Mouse (Mus musculus): Measurements from ENCODE around the gene Pcnx3. TPM values are rescaled to one million over a fixed set of nuclear protein-coding genes. Genes with fewer than 3 reads are reported as not detected.
A peak's percentile ranks its signal among the peaks of the same experiment; 100 is the strongest.

Gene Pcnx3
- polyA plus RNA-seq, 1 experiment from 2014 or later, result 28.1 TPM

GRCm38 (mm10) chr19:5725767-5726515, 37.2 kb upstream of the Pcnx3 start, which contains the start of gene Ehbp1l1:
Ehbp1l1 (minus strand) TSS chr19:5726317.
- WGBS, result 8% methylated on average over 49 of the region's 49 CpGs
- no peaks in the 10 kb centered on the region for H3K27me3 ChIP-seq (ENCODE audit: insufficient read depth, low read length)
- H3K27ac ChIP-seq (ENCODE audit: low read length), result peak within 1 kb of the TSS; percentile 67
- peaks cover 19% of the 10 kb centered on the region for H3K36me3 ChIP-seq (ENCODE audit: insufficient read depth, low read length)
- peak; percentile 7; the same call in 1 of the 2 replicates for ATAC-seq (ENCODE audit: low FRiP score, low TSS enrichment)
- H3K9ac ChIP-seq (replicated peaks; ENCODE audit: low read length), result peak within 1 kb of the TSS; percentile 70
- H3K4me3 ChIP-seq (ENCODE audit: low read length), result peak within 1 kb of the TSS; percentile 97
- H3K9me3 ChIP-seq (ENCODE audit: low read length), result no peaks in the 10 kb centered on the region
- H3K4me2 ChIP-seq (replicated peaks; ENCODE audit: low read depth, low read length), result peak within 1 kb of the TSS; percentile 85
- peaks cover 63% of the 10 kb centered on the region for H3K4me1 ChIP-seq (ENCODE audit: insufficient read depth, low read length)

GRCm38 (mm10) chr19:5725029-5725707, 36.5 kb upstream of the Pcnx3 start:
- Histone ChIP-seq H3K9ac (replicated peaks; ENCODE audit: low read length) (peak overlapping the region; percentile 70), H3K36me3 (ENCODE audit: insufficient read depth, low read length) (peaks cover 24% of the 10 kb centered on the region), H3K4me1 (ENCODE audit: insufficient read depth, low read length) (peaks cover 56% of the 10 kb centered on the region), H3K27ac (ENCODE audit: low read length) (peak overlapping the region; percentile 67), H3K4me2 (replicated peaks; ENCODE audit: low read depth, low read length) (peak overlapping the region; percentile 85), H3K4me3 (ENCODE audit: low read length) (peak overlapping the region; percentile 52), H3K9me3 (ENCODE audit: low read length) (no peaks in the 10 kb centered on the region), H3K27me3 (ENCODE audit: insufficient read depth, low read length) (no peaks in the 10 kb centered on the region)
- 54% methylated on average over 12 of the region's 12 CpGs for WGBS
- no peak for ATAC-seq (ENCODE audit: low FRiP score, low TSS enrichment)

- peaks cover 27% of the 10 kb centered on the region for H3K36me3 ChIP-seq (ENCODE audit: insufficient read depth, low read length)
- ATAC-seq (ENCODE audit: low FRiP score, low TSS enrichment), result no peak
- H3K27ac ChIP-seq (ENCODE audit: low read length), result peak overlapping the region; percentile 67
- H3K4me2 ChIP-seq (replicated peaks; ENCODE audit: low read depth, low read length), result peak overlapping the region; percentile 85
- peak overlapping the region; percentile 70 for H3K9ac ChIP-seq (replicated peaks; ENCODE audit: low read length)
- H3K4me3 ChIP-seq (ENCODE audit: low read length), result peak overlapping the region; percentile 52
- H3K27me3 ChIP-seq (ENCODE audit: insufficient read depth, low read length), result no peaks in the 10 kb centered on the region
- no peaks in the 10 kb centered on the region for H3K9me3 ChIP-seq (ENCODE audit: low read length)
- H3K4me1 ChIP-seq (ENCODE audit: insufficient read depth, low read length), result peaks cover 49% of the 10 kb centered on the region
- 49% methylated on average over 7 of the region's 7 CpGs for WGBS
These were observed 35.8 kb upstream of the Pcnx3 start for GRCm38 (mm10) chr19:5724549-5724941.

GRCm38 (mm10) chr19:5723934-5724548, 35.3 kb upstream of the Pcnx3 start:
- peak overlapping the region; percentile 85 for H3K4me2 ChIP-seq (replicated peaks; ENCODE audit: low read depth, low read length)
- ATAC-seq (ENCODE audit: low FRiP score, low TSS enrichment), result no peak
- H3K9me3 ChIP-seq (ENCODE audit: low read length), result no peaks in the 10 kb centered on the region
- 42% methylated on average over 4 of the region's 4 CpGs for WGBS
- peaks cover 49% of the 10 kb centered on the region for H3K4me1 ChIP-seq (ENCODE audit: insufficient read depth, low read length)
- peak overlapping the region; percentile 17; the same call in 1 of the 2 replicates for H3K9ac ChIP-seq (replicated peaks; ENCODE audit: low read length)
- H3K27ac ChIP-seq (ENCODE audit: low read length), result 0 out of 2 replicates have a peak overlapping the region, but pooled peaks have one; percentile 30
- no peaks in the 10 kb centered on the region for H3K27me3 ChIP-seq (ENCODE audit: insufficient read depth, low read length)
- peak overlapping the region; percentile 52 for H3K4me3 ChIP-seq (ENCODE audit: low read length)
- H3K36me3 ChIP-seq (ENCODE audit: insufficient read depth, low read length), result peaks cover 31% of the 10 kb centered on the region

- ATAC-seq (ENCODE audit: low FRiP score, low TSS enrichment), result no peak
- H3K4me3 ChIP-seq (ENCODE audit: low read length), result no peak overlapping the region
- peaks cover 41% of the 10 kb centered on the region for H3K4me1 ChIP-seq (ENCODE audit: insufficient read depth, low read length)
- 92% methylated on average over 7 of the region's 7 CpGs for WGBS
- H3K27ac ChIP-seq (ENCODE audit: low read length), result no peak overlapping the region
- H3K9ac ChIP-seq (replicated peaks; ENCODE audit: low read length), result no peak overlapping the region
- H3K27me3 ChIP-seq (ENCODE audit: insufficient read depth, low read length), result no peaks in the 10 kb centered on the region
- no peak overlapping the region for H3K4me2 ChIP-seq (replicated peaks; ENCODE audit: low read depth, low read length)
- H3K36me3 ChIP-seq (ENCODE audit: insufficient read depth, low read length), result peaks cover 36% of the 10 kb centered on the region
- no peaks in the 10 kb centered on the region for H3K9me3 ChIP-seq (ENCODE audit: low read length)
These were observed 34.2 kb upstream of the Pcnx3 start for GRCm38 (mm10) chr19:5722848-5723425.

- H3K9me3 ChIP-seq (ENCODE audit: low read length), result no peaks in the 10 kb centered on the region
- no peaks in the 10 kb centered on the region for H3K27me3 ChIP-seq (ENCODE audit: insufficient read depth, low read length)
- no peak overlapping the region for H3K4me2 ChIP-seq (replicated peaks; ENCODE audit: low read depth, low read length)
- H3K9ac ChIP-seq (replicated peaks; ENCODE audit: low read length), result no peak overlapping the region
- peaks cover 36% of the 10 kb centered on the region for H3K36me3 ChIP-seq (ENCODE audit: insufficient read depth, low read length)
- no peak overlapping the region for H3K4me3 ChIP-seq (ENCODE audit: low read length)
- no peak overlapping the region for H3K27ac ChIP-seq (ENCODE audit: low read length)
- ATAC-seq (ENCODE audit: low FRiP score, low TSS enrichment), result no peak
- peaks cover 26% of the 10 kb centered on the region for H3K4me1 ChIP-seq (ENCODE audit: insufficient read depth, low read length)
- 91% methylated on average over 6 of the region's 6 CpGs for WGBS
These were observed 32.5 kb upstream of the Pcnx3 start for GRCm38 (mm10) chr19:5721233-5721632.

- Histone ChIP-seq H3K4me2 (replicated peaks; ENCODE audit: low read depth, low read length) (no peak overlapping the region), H3K36me3 (ENCODE audit: insufficient read depth, low read length) (peaks cover 30% of the 10 kb centered on the region), H3K27me3 (ENCODE audit: insufficient read depth, low read length) (no peaks in the 10 kb centered on the region), H3K27ac (ENCODE audit: low read length) (no peak overlapping the region), H3K4me1 (ENCODE audit: insufficient read depth, low read length) (peaks cover 21% of the 10 kb centered on the region), H3K9ac (replicated peaks; ENCODE audit: low read length) (no peak overlapping the region), H3K4me3 (ENCODE audit: low read length) (no peak overlapping the region), H3K9me3 (ENCODE audit: low read length) (no peaks in the 10 kb centered on the region)
- ATAC-seq (ENCODE audit: low FRiP score, low TSS enrichment), result no peak
- WGBS, result 65% methylated on average over 10 of the region's 10 CpGs
These were observed 28.2 kb upstream of the Pcnx3 start for GRCm38 (mm10) chr19:5716955-5717354.

DNA sequence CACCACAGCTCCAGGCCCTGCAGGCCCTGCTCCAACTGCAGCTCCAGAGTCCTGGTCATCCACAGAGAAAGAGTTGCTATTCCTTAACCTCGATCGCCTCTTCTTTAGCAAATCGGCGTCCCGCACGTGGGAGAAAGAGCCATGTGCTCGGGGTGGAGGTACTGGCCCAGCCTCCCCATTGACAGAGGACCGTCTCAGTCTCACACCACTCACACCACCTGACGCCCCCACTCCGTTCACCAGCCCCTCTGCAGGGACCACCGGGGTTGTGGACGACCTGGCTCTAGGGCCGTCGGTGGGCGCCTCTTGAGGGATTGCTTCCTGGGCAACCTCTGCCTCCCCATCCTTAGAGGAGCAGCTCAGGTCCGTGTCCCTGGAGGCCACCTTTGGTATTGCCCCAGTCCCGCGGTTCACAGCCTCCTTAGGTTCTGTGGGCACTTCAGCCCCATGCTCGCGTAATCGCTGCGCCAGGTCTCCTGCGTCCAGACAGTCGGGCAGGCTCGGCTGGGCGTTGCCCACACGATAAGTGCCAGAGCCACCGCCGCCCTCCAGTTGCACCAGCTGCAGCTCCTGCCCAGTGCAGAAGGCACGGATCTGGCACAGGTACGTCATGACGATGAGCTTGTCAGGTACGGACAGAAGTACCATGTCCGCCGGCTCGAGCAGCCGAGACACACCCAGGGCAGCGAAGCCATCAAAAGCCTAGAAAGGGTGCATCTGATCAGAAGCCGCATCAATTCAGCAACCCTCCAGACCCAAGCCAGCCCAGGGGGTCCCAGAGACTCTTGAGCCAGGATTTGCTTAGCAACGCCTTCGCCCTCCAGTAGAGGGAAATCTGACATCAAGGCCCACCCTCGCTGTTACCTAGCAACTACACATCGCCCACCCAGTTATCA, 27.3 kb upstream of the Pcnx3 start:
- H3K9ac ChIP-seq (replicated peaks; ENCODE audit: low read length), result peak overlapping the region; percentile 4
- no peaks in the 10 kb centered on the region for H3K9me3 ChIP-seq (ENCODE audit: low read length)
- peak overlapping the region; percentile 49 for H3K4me2 ChIP-seq (replicated peaks; ENCODE audit: low read depth, low read length)
- peaks cover 21% of the 10 kb centered on the region for H3K4me1 ChIP-seq (ENCODE audit: insufficient read depth, low read length)
- H3K4me3 ChIP-seq (ENCODE audit: low read length), result peak overlapping the region; percentile 27
- 30% methylated on average over 43 of the region's 43 CpGs for WGBS
- no peaks in the 10 kb centered on the region for H3K27me3 ChIP-seq (ENCODE audit: insufficient read depth, low read length)
- ATAC-seq (ENCODE audit: low FRiP score, low TSS enrichment), result peak; percentile 33; the same call in 1 of the 2 replicates
- peaks cover 24% of the 10 kb centered on the region for H3K36me3 ChIP-seq (ENCODE audit: insufficient read depth, low read length)
- no peak overlapping the region for H3K27ac ChIP-seq (ENCODE audit: low read length)

DNA sequence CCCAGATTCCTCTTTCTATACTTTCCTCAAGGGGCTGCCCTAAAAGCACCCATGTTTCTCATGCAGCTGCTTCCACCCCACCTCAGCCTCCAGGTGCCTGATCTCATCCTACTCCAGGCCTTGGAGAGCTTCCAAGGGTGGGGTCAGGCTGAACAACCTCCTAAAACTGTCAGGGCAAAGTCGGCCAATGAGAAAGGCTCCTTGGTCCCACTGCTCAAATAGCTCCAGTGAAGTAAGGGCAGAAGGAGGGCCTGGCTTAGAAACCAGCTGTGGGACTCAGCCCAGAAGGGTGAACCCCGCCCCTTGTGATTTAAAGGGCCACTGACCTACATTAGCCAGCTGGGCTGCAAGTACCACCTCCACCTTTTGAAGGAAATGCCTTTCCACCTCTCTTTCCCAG, 25.0 kb upstream of the Pcnx3 start:
- Histone ChIP-seq H3K4me3 (ENCODE audit: low read length) (no peak overlapping the region), H3K4me1 (ENCODE audit: insufficient read depth, low read length) (peaks cover 21% of the 10 kb centered on the region), H3K27ac (ENCODE audit: low read length) (peak overlapping the region; percentile 73), H3K36me3 (ENCODE audit: insufficient read depth, low read length) (peaks cover 18% of the 10 kb centered on the region), H3K9me3 (ENCODE audit: low read length) (no peaks in the 10 kb centered on the region), H3K9ac (replicated peaks; ENCODE audit: low read length) (peak overlapping the region; percentile 51; the same call in 1 of the 2 replicates), H3K27me3 (ENCODE audit: insufficient read depth, low read length) (no peaks in the 10 kb centered on the region), H3K4me2 (replicated peaks; ENCODE audit: low read depth, low read length) (peak overlapping the region; percentile 18; the same call in 1 of the 2 replicates)
- 8% methylated on average over 2 of the region's 2 CpGs for WGBS
- peak; percentile 83 for ATAC-seq (ENCODE audit: low FRiP score, low TSS enrichment)
